Mouse (Mus musculus) thymus, adult 2 months (tissue): ENCODE measurements at regions not wholly inside any gene's neighbourhood (a gene's known extent, or its start where the extent isn't known, plus 50 kb on each side); places are given as distances from the start of the nearest gene placed in this dataset.

Experiments used
- DNase-seq: peaks from one replicate; pipeline ENCODE4 v3.0.0; 2021
- H3K27ac ChIP-seq: fragments of 200-500 bp; 2 replicates; pipeline ENCODE4 v1.5.1; 2012; ENCODE audit warnings: low read length, control low read depth; ENCODE audit not compliant: control insufficient read depth, insufficient read depth
- H3K27me3 ChIP-seq: fragments of 200-500 bp; 2 replicates; pipeline ENCODE4 v1.6.1; 2012; ENCODE audit warnings: mild to moderate bottlenecking, low read length, moderate library complexity, mixed read lengths; ENCODE audit not compliant: control insufficient read depth, insufficient read depth
- H3K36me3 ChIP-seq: fragments of 200-500 bp; 2 replicates; pipeline ENCODE4 v1.6.1; 2012; ENCODE audit warnings: mild to moderate bottlenecking, low read length, moderate library complexity; ENCODE audit not compliant: control insufficient read depth, insufficient read depth
- H3K4me1 ChIP-seq: fragments of 200-500 bp; replicated peaks from 2 replicates; pipeline ENCODE4 v1.6.1; 2012; ENCODE audit warnings: low read length; ENCODE audit not compliant: control insufficient read depth, insufficient read depth
- H3K4me3 ChIP-seq: fragments of 200-500 bp; 2 replicates; pipeline ENCODE4 v1.5.1; 2012; ENCODE audit warnings: mild to moderate bottlenecking, low read length, control low read depth, moderate library complexity; ENCODE audit not compliant: control insufficient read depth, insufficient read depth
- CTCF ChIP-seq: fragments of 200-500 bp; IDR thresholded peaks from 2 replicates; pipeline ENCODE4 v1.5.1; 2012; ENCODE audit warnings: mild to moderate bottlenecking, control low read depth, low read length, moderate library complexity, borderline replicate concordance; ENCODE audit not compliant: control insufficient read depth, poor library complexity, insufficient read depth; ENCODE audit errors: extremely low read depth
- POLR2A ChIP-seq: fragments of 200-500 bp; IDR thresholded peaks from 2 replicates; pipeline ENCODE4 v1.6.1; 2012; ENCODE audit warnings: mild to moderate bottlenecking, low read length, control low read depth, moderate library complexity; ENCODE audit not compliant: control insufficient read depth, poor library complexity, insufficient read depth; ENCODE audit errors: extremely low read depth
- WGBS: fragments of 180-500 bp; shearing (Covaris S2); methylation state at CpG from one replicate; pipeline ENCODE4 v1.1.7; 2018; 5-methylcytosine and 5-hydroxymethylcytosine counted together

- TF ChIP-seq CTCF = no peak
- no peak for TF ChIP-seq POLR2A
- no peak overlapping the region for H3K27ac ChIP-seq
- H3K27me3 ChIP-seq = no peaks in the 10 kb centered on the region
- 93% methylated on average over 13 of the region's 13 CpGs for WGBS
- H3K4me3 ChIP-seq = no peak overlapping the region
- no peak for DNase-seq
- H3K4me1 ChIP-seq = no peaks in the 10 kb centered on the region
- no peaks in the 10 kb centered on the region for H3K36me3 ChIP-seq
Observed at GRCm38 (mm10) chr1:23214462-23215158, 112.6 kb upstream of the 4933415F23Rik start.

- no peak overlapping the region for H3K27ac ChIP-seq
- H3K27me3 ChIP-seq = no peaks in the 10 kb centered on the region
- DNase-seq = no peak
- H3K36me3 ChIP-seq = no peaks in the 10 kb centered on the region
- TF ChIP-seq POLR2A = no peak
- TF ChIP-seq CTCF = no peak
- no peaks in the 10 kb centered on the region for H3K4me1 ChIP-seq
- no peak overlapping the region for H3K4me3 ChIP-seq
- 53% methylated on average over 1 of the region's 1 CpGs for WGBS
Observed at GRCm38 (mm10) chr1:23207843-23208242, 105.8 kb upstream of the 4933415F23Rik start.

- no peaks in the 10 kb centered on the region for H3K36me3 ChIP-seq
- H3K27ac ChIP-seq = no peak overlapping the region
- no peak overlapping the region for H3K4me3 ChIP-seq
- no peaks in the 10 kb centered on the region for H3K4me1 ChIP-seq
- 85% methylated on average over 4 of the region's 4 CpGs for WGBS
- H3K27me3 ChIP-seq = no peaks in the 10 kb centered on the region
- TF ChIP-seq CTCF (no peak), POLR2A (no peak)
- no peak for DNase-seq
Observed at GRCm38 (mm10) chr1:23207024-23207423, 105.0 kb upstream of the 4933415F23Rik start.

- H3K27ac ChIP-seq = no peak overlapping the region
- 23% methylated on average over 5 of the region's 5 CpGs for WGBS
Observed at GRCm38 (mm10) chr1:23202511-23203435, 100.7 kb upstream of the 4933415F23Rik start.

GRCm38 (mm10) chr1:23200460-23200859 lies 98.4 kb upstream of the 4933415F23Rik start:
- TF ChIP-seq POLR2A = no peak
- TF ChIP-seq CTCF = no peak
- 42% methylated on average over 4 of the region's 4 CpGs for WGBS
- Histone ChIP-seq H3K4me1 (no peaks in the 10 kb centered on the region), H3K27me3 (no peaks in the 10 kb centered on the region), H3K36me3 (no peaks in the 10 kb centered on the region), H3K27ac (no peak overlapping the region), H3K4me3 (no peak overlapping the region)
- no peak for DNase-seq

More at GRCm38 (mm10) chr1:23202511-23203435, 100.7 kb upstream of the 4933415F23Rik start:
- no peaks in the 10 kb centered on the region for H3K27me3 ChIP-seq
- H3K36me3 ChIP-seq = no peaks in the 10 kb centered on the region
- no peak overlapping the region for H3K4me3 ChIP-seq
- no peak for DNase-seq
- H3K4me1 ChIP-seq = no peaks in the 10 kb centered on the region
- TF ChIP-seq POLR2A (no peak), CTCF (no peak)

GRCm38 (mm10) chr1:23190316-23191005 lies 88.4 kb upstream of the 4933415F23Rik start:
- Histone ChIP-seq H3K4me3 (no peak overlapping the region), H3K27ac (no peak overlapping the region), H3K27me3 (no peaks in the 10 kb centered on the region), H3K36me3 (no peaks in the 10 kb centered on the region), H3K4me1 (no peaks in the 10 kb centered on the region)
- no peak for DNase-seq
- WGBS = 86% methylated on average over 3 of the region's 3 CpGs
- TF ChIP-seq CTCF = no peak
- TF ChIP-seq POLR2A = no peak
